Mouse (Mus musculus) testis, adult 2 months (tissue): Measurements from ENCODE around the gene Kcnk5. TPM values are rescaled to one million over a fixed set of nuclear protein-coding genes. Genes with fewer than 3 reads are reported as not detected.

ENCODE experiments used
- H3K27ac ChIP-seq: fragments of 200-500 bp; 2 replicates; pipeline ENCODE4 v1.5.1; 2012; ENCODE audit warnings: low read depth, low read length; ENCODE audit not compliant: control insufficient read depth, insufficient read depth
- H3K27me3 ChIP-seq: fragments of 200-500 bp; 2 replicates; pipeline ENCODE4 v1.6.1; 2012; ENCODE audit warnings: mild to moderate bottlenecking, low read length, moderate library complexity; ENCODE audit not compliant: control insufficient read depth, insufficient read depth
- H3K36me3 ChIP-seq: fragments of 200-500 bp; 2 replicates; pipeline ENCODE4 v1.6.1; 2012; ENCODE audit warnings: mild to moderate bottlenecking, low read length; ENCODE audit not compliant: control insufficient read depth, insufficient read depth
- H3K4me1 ChIP-seq: fragments of 200-500 bp; 2 replicates; pipeline ENCODE4 v1.6.1; 2012; ENCODE audit warnings: low read length; ENCODE audit not compliant: control insufficient read depth, insufficient read depth
- H3K4me3 ChIP-seq: fragments of 200-500 bp; 2 replicates; pipeline ENCODE4 v1.5.1; 2012; ENCODE audit warnings: low read depth, mild to moderate bottlenecking, low read length, moderate library complexity, mixed read lengths; ENCODE audit not compliant: control insufficient read depth
- CTCF ChIP-seq: fragments of 200-500 bp; IDR thresholded peaks from 2 replicates; pipeline ENCODE4 v1.5.1; 2012; ENCODE audit warnings: low read depth, mild to moderate bottlenecking, inconsistent platforms, low read length, moderate library complexity; ENCODE audit not compliant: control insufficient read depth, insufficient read depth, insufficient replicate concordance
- POLR2A ChIP-seq: fragments of 200-500 bp; IDR thresholded peaks from 2 replicates; pipeline ENCODE4 v1.6.1; 2012; ENCODE audit warnings: low read depth, mild to moderate bottlenecking, inconsistent platforms, low read length, moderate library complexity; ENCODE audit not compliant: control insufficient read depth
- polyA plus RNA-seq: library from polyadenylated mRNA; depleted of rRNA; stranded (reverse); fragments of >200 nt; gene quantifications from 2 replicates; pipeline ENCODE4 v1.2.3, GENCODE M21; 2012; rRNA removed

Gene Kcnk5
- polyA plus RNA-seq = 11.6 and 11.8 TPM in 2 replicates

DNA sequence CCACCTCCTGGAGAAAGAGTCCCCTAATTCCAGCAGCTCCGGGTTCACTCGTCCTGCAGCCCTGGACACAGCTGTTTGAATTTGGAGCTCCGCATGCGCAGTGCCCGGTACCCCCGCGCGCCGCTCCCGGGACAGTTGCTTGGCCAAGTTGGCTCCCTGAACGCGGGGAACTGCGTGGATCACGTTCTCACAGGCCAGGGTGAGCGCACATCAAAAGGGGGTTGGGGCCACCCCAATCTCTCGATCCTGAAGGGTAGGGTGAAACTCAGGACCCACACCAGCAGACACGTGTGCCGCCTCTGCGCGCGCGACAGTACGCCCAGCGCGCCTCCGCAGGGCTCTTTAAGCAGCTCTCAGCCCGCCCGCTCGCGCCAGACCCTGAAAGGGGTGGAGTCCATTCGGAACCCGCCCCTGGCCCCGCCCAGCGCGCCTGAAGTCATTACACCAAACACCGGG, at the start of gene Kcnk5:
Gene Kcnk5 (minus strand): TSS at position 344 of the 456 bp plus-strand sequence.
- H3K27me3 ChIP-seq = no peaks in the 10 kb centered on the region
- H3K4me3 ChIP-seq = peak within 1 kb of the TSS; percentile 85
- peaks cover 11% of the 10 kb centered on the region for H3K4me1 ChIP-seq
- TF ChIP-seq POLR2A (peak; percentile 48), CTCF (no peak)
- no peak within 1 kb of the TSS for H3K27ac ChIP-seq
- H3K36me3 ChIP-seq = no peaks in the 10 kb centered on the region

DNA sequence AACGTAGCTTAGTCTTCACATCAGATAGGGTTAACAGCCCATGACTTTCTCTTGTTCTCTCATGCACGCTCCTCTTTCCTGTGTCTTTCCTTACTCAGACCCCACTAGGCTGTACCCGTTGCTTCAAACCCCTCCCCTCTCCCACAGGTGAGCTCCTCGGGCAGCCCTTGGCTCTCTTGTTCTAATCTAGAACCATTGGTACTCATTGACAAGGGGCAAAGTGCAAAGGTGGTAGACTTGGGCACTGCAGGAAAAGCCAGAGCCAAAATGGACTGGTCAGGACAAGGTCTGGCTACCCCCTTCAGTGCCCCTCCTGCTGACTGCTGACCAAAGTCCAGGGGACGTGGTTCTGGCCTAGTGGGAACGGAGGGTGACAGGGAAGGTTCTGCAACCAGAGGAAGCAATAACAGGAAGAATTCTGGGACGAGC, 48.5 kb upstream of the Kcnk5 start:
- H3K4me1 ChIP-seq = no peaks in the 10 kb centered on the region; the same call in 1 of the 2 replicates
- no peak for TF ChIP-seq POLR2A
- no peak for TF ChIP-seq CTCF
- no peak overlapping the region for H3K4me3 ChIP-seq
- no peaks in the 10 kb centered on the region for H3K36me3 ChIP-seq
- no peaks in the 10 kb centered on the region for H3K27me3 ChIP-seq
- no peak overlapping the region for H3K27ac ChIP-seq

DNA sequence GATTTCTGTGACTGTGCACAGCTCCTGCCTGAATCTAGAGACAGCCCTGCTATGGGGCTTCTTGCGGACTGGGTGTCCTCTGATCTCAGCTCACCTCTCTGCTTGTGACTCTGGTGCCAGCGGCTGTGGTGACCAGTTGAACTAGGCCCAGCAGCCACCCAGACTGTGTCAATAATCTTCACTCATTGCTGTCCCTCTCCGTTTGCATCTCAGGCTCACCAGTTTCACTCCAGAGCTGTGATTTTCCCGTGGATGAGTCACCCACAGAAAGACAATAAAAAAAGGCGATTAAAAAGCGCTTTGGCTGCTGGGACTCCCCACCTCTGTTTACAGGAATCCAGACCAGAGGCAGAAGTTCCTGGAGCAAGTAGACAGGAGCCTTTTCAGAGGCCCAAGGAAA, 47.8 kb upstream of the Kcnk5 start:
- no peaks in the 10 kb centered on the region for H3K27me3 ChIP-seq
- no peaks in the 10 kb centered on the region for H3K36me3 ChIP-seq
- H3K4me1 ChIP-seq = no peaks in the 10 kb centered on the region; the same call in 1 of the 2 replicates
- H3K4me3 ChIP-seq = no peak overlapping the region
- no peak overlapping the region for H3K27ac ChIP-seq
- TF ChIP-seq POLR2A (no peak), CTCF (no peak)

DNA sequence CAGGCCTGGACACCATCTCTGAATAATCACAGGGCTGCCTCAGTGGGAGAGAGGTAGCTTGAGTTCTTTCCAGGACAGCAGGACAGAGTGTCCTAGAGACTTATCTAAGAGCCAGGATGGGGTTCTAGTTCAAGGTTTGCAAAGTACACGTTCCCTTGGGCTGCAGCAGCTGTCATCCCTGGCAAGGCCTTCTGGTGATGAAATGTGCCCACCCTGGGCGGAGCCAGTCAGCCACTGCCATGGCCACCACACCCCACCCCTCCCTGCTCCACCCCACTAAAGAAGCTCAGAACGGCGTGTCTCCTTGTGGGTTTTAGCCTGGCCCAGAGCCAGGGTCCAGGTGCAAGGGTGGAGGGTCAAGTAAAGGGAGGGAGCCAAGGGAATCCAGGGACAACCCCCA, 46.7 kb upstream of the Kcnk5 start:
- Histone ChIP-seq H3K4me1 (no peaks in the 10 kb centered on the region; the same call in 1 of the 2 replicates), H3K36me3 (no peaks in the 10 kb centered on the region), H3K4me3 (no peak overlapping the region), H3K27ac (no peak overlapping the region), H3K27me3 (no peaks in the 10 kb centered on the region)
- TF ChIP-seq CTCF (no peak), POLR2A (no peak)

DNA sequence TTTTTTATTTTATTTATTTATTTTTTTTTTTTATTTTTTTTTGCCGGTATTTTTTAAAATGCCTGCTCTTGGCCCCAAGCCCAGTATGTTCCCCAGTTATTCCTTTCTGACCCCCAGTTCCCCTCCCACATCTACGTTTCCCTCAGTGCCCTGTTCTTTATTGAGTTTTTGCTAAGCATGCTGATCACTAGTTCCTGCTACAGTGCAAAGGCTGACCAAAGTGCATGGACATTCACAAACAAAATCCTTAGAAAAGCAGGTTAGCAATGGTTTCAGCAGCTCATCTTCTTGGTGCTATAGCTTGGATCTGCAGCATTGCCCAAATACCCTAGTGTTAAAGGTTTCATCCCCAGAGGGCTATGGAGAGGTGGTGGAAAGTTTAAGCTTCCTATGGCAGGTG, 45.4 kb upstream of the Kcnk5 start:
- Histone ChIP-seq H3K27me3 (no peaks in the 10 kb centered on the region), H3K27ac (no peak overlapping the region)

DNA sequence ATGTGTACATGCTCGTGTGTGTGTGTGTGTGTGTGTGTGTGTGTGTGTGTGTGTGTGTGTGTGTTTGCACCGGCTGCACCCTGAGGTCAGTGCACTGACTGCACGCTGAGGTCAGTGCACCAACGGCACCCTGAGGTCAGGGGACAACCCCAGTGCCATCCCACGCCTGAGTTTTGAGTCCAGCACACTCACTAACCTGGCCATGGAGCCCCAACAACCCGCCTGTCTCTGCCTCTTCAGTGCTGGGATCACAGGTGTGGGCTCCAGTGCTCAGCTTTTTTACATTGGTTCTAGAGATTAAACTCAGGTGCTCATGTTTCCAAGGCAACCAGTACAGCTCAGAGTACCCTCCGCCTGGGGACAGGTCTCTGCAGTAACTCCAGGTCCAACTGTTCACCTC, 44.9 kb upstream of the Kcnk5 start:
- TF ChIP-seq CTCF (no peak), POLR2A (no peak)
- Histone ChIP-seq H3K4me1 (no peaks in the 10 kb centered on the region; the same call in 1 of the 2 replicates), H3K4me3 (no peak overlapping the region), H3K36me3 (no peaks in the 10 kb centered on the region), H3K27me3 (no peaks in the 10 kb centered on the region), H3K27ac (no peak overlapping the region)

More for the DNA sequence above, 45.4 kb upstream of the Kcnk5 start:
- no peaks in the 10 kb centered on the region; the same call in 1 of the 2 replicates for H3K4me1 ChIP-seq
- TF ChIP-seq CTCF (no peak), POLR2A (no peak)
- H3K36me3 ChIP-seq = no peaks in the 10 kb centered on the region
- H3K4me3 ChIP-seq = no peak overlapping the region

DNA sequence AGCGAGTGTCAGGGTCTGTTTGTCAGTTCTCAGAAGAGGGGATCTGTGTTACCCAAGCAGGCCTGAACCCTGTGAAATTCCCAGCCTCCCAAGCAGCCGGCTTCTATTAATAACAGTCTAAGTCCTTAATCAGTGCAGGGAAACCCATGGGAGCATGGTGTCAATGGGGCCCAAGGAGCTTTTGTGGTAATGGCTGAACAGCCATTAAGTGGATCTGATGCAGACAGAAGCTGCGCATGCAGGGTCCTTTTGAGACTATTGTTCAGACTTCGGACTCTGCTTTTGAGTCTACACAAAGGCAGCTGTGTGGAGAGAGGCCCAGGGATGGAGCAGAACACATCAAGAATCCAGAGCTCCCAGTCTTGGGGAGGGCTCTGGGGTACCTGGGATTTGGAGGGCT, 43.9 kb upstream of the Kcnk5 start:
- H3K4me1 ChIP-seq = no peaks in the 10 kb centered on the region; the same call in 1 of the 2 replicates
- no peaks in the 10 kb centered on the region for H3K27me3 ChIP-seq
- no peak overlapping the region for H3K4me3 ChIP-seq
- no peaks in the 10 kb centered on the region for H3K36me3 ChIP-seq
- H3K27ac ChIP-seq = no peak overlapping the region
- TF ChIP-seq POLR2A (no peak), CTCF (no peak)

DNA sequence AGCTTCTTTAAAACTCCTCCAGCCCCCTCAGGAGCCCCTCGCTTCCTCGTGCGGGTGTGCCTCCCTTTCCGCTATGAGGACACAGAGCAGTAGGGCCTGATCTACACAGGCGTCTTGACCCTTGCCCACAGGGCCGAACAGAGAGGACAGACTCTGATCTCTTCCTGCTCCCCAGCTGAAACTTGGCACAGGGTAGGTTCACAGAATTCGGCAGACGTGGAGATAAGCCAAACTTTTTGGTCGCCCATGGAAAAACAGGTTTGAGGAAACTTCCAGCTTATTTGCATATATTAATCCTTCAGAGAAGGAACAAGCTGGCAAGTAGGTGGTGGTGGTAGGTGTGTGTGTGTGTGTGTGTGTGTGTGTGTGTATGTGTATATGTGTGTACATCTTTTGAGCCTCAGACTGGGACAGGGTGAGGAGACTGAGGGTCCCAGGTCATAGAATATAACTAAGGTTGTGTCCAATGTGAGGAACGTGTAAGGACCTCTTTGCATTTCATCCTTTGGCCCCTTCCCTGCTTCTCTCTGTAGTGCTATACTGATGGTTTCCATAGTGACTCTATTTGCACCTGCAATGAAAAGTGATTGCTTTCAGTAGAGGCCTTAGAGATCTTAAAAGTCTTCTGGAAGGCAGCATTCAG, 43.1 kb upstream of the Kcnk5 start:
- H3K4me3 ChIP-seq = no peak overlapping the region
- no peak overlapping the region for H3K27ac ChIP-seq
- no peaks in the 10 kb centered on the region for H3K36me3 ChIP-seq
- H3K4me1 ChIP-seq = no peaks in the 10 kb centered on the region; the same call in 1 of the 2 replicates
- no peaks in the 10 kb centered on the region for H3K27me3 ChIP-seq
- TF ChIP-seq CTCF (no peak), POLR2A (no peak)
